Mouse (Mus musculus): ENCODE results near the gene Cuedc1. TPM values are rescaled to one million over a fixed set of nuclear protein-coding genes. Genes with fewer than 3 reads are reported as not detected.

Gene Cuedc1
- polyA plus RNA-seq, 1 experiment from 2014 or later = 16.8 TPM

DNA sequence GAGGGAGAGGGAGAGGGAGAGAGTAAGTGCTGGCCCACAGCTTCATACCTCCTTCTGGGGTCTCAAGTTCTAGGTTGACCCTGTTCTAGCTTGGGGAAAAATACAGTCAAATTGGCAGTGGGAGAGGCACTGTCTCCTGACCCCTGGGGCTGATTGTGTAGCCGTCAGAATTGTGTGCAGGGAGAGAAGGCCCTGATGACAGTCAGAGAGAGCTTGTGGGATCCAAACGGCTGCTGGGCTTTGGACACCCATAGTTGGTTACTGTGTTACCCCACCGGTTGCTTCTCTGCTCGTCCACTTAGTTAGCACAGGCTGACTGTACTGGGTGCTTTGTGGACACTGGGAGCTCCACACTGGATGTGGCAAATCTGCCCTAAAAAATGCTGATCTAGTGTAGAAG is 64.9 kb downstream of the Cuedc1 start:
- Histone ChIP-seq H3K9me3 (ENCODE audit: low read depth, low read length) (no peaks in the 10 kb centered on the region), H3K4me2 (no peak overlapping the region), H3K4me3 (ENCODE audit: low read depth, low read length) (no peak overlapping the region), H3K36me3 (ENCODE audit: insufficient read depth) (no peaks in the 10 kb centered on the region), H3K27me3 (ENCODE audit: insufficient read depth, low read length) (no peaks in the 10 kb centered on the region), H3K27ac (ENCODE audit: low read depth) (no peak overlapping the region), H3K4me1 (ENCODE audit: insufficient read depth) (peaks cover 37% of the 10 kb centered on the region), H3K9ac (no peak overlapping the region)
- no peak for TF ChIP-seq CTCF (IDR thresholded peaks at IDR 0.05; ENCODE audit: low read depth)
- ATAC-seq (ENCODE audit: insufficient read depth) (no peak), DNase-seq (no peak)
- 48% methylated on average over 4 of the region's 4 CpGs for WGBS

- Histone ChIP-seq H3K4me1 (ENCODE audit: insufficient read depth) (peaks cover 30% of the 10 kb centered on the region), H3K27ac (ENCODE audit: low read depth) (peak overlapping the region; percentile 80), H3K27me3 (ENCODE audit: insufficient read depth, low read length) (no peaks in the 10 kb centered on the region), H3K9ac (no peak overlapping the region; the same call in 1 of the 2 replicates), H3K4me2 (no peak overlapping the region), H3K36me3 (ENCODE audit: insufficient read depth) (no peaks in the 10 kb centered on the region), H3K4me3 (ENCODE audit: low read depth, low read length) (no peak overlapping the region), H3K9me3 (ENCODE audit: low read depth, low read length) (no peaks in the 10 kb centered on the region)
- ATAC-seq (ENCODE audit: insufficient read depth) (no peak), DNase-seq (no peak)
- 82% methylated on average over 7 of the region's 7 CpGs for WGBS
- no peak for TF ChIP-seq CTCF (IDR thresholded peaks at IDR 0.05; ENCODE audit: low read depth)
Measured at GRCm38 (mm10) chr11:88164213-88164723, 66.4 kb downstream of the Cuedc1 start.

- Histone ChIP-seq H3K4me1 (ENCODE audit: insufficient read depth) (peaks cover 28% of the 10 kb centered on the region), H3K9me3 (ENCODE audit: low read depth, low read length) (no peaks in the 10 kb centered on the region), H3K27me3 (ENCODE audit: insufficient read depth, low read length) (no peaks in the 10 kb centered on the region; the same call in 1 of the 2 replicates), H3K36me3 (ENCODE audit: insufficient read depth) (0 out of 2 replicates have a peak, but pooled peaks cover 3% of the 10 kb centered on the region), H3K4me3 (ENCODE audit: low read depth, low read length) (no peak overlapping the region), H3K27ac (ENCODE audit: low read depth) (peak overlapping the region; percentile 80), H3K4me2 (no peak overlapping the region), H3K9ac (no peak overlapping the region; the same call in 1 of the 2 replicates)
- no peak for ATAC-seq (ENCODE audit: insufficient read depth)
- peak; percentile 60 for DNase-seq
- 25% methylated on average over 15 of the region's 15 CpGs for WGBS
- no peak for TF ChIP-seq CTCF (IDR thresholded peaks at IDR 0.05; ENCODE audit: low read depth)
Measured at GRCm38 (mm10) chr11:88164801-88165377, 67.0 kb downstream of the Cuedc1 start.

- Histone ChIP-seq H3K4me3 (ENCODE audit: low read depth, low read length) (no peak overlapping the region), H3K27me3 (ENCODE audit: insufficient read depth, low read length) (no peaks in the 10 kb centered on the region; the same call in 1 of the 2 replicates), H3K9ac (0 out of 2 replicates have a peak overlapping the region, but pooled peaks have one; percentile 18), H3K4me2 (no peak overlapping the region), H3K9me3 (ENCODE audit: low read depth, low read length) (no peaks in the 10 kb centered on the region), H3K4me1 (ENCODE audit: insufficient read depth) (peaks cover 19% of the 10 kb centered on the region), H3K27ac (ENCODE audit: low read depth) (peak overlapping the region; percentile 80), H3K36me3 (ENCODE audit: insufficient read depth) (0 out of 2 replicates have a peak, but pooled peaks cover 5% of the 10 kb centered on the region)
- WGBS = 72% methylated on average over 10 of the region's 10 CpGs
- ATAC-seq (ENCODE audit: insufficient read depth) (no peak), DNase-seq (no peak)
- TF ChIP-seq CTCF (IDR thresholded peaks at IDR 0.05; ENCODE audit: low read depth) = no peak
Measured at GRCm38 (mm10) chr11:88165683-88166364, 68.0 kb downstream of the Cuedc1 start.

DNA sequence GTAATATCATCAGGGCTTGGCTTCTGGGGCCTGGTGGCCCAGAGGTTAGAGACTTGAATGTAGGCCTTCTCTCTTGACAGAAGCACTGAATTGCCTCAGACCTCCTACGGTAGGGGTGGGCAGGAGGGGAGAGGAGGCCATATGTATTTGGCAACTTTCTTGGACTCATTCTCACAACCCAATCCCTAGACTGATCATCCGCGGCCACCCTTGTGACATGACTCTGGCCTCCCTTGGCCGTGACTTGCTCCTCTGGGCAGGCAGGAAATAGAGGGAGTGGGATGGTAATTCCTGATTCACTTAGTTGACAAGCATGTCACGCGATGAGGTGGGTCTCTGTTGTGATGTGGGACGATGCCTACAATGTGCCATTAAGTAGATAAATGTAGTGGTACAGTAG is 68.6 kb downstream of the Cuedc1 start:
- H3K9me3 ChIP-seq (ENCODE audit: low read depth, low read length) = no peaks in the 10 kb centered on the region
- no peak overlapping the region for H3K4me3 ChIP-seq (ENCODE audit: low read depth, low read length)
- no peak overlapping the region for H3K4me2 ChIP-seq
- 82% methylated on average over 7 of the region's 7 CpGs for WGBS
- H3K27ac ChIP-seq (ENCODE audit: low read depth) = no peak overlapping the region
- DNase-seq (no peak), ATAC-seq (ENCODE audit: insufficient read depth) (no peak)
- no peak for TF ChIP-seq CTCF (IDR thresholded peaks at IDR 0.05; ENCODE audit: low read depth)
- H3K27me3 ChIP-seq (ENCODE audit: insufficient read depth, low read length) = no peaks in the 10 kb centered on the region; the same call in 1 of the 2 replicates
- peaks cover 14% of the 10 kb centered on the region for H3K4me1 ChIP-seq (ENCODE audit: insufficient read depth)
- H3K36me3 ChIP-seq (ENCODE audit: insufficient read depth) = 0 out of 2 replicates have a peak, but pooled peaks cover 5% of the 10 kb centered on the region
- H3K9ac ChIP-seq = no peak overlapping the region

DNA sequence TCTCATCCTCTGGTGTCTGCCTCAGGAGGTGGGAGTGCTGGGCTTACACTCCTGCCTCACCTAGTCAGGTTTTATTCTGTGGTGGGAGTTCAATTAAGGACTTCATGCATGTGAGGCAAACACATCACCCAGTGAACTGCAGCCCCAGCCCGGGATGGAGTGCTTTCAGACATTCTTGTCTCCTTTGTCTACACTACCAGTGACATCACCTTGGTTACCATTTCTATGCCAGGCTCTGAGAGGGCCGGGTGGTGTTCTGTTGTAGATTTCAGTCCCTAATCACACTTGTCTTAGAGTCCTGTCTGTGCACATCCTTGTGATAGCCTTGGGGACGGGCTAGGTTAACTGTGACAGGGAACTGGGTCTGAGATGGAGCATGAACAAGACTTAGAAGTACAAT is 70.8 kb downstream of the Cuedc1 start:
- Histone ChIP-seq H3K4me1 (ENCODE audit: insufficient read depth) (peaks cover 28% of the 10 kb centered on the region), H3K9me3 (ENCODE audit: low read depth, low read length) (no peaks in the 10 kb centered on the region), H3K27ac (ENCODE audit: low read depth) (no peak overlapping the region), H3K4me2 (no peak overlapping the region), H3K36me3 (ENCODE audit: insufficient read depth) (0 out of 2 replicates have a peak, but pooled peaks cover 5% of the 10 kb centered on the region), H3K27me3 (ENCODE audit: insufficient read depth, low read length) (no peaks in the 10 kb centered on the region; the same call in 1 of the 2 replicates), H3K4me3 (ENCODE audit: low read depth, low read length) (no peak overlapping the region), H3K9ac (no peak overlapping the region)
- no peak for DNase-seq
- ATAC-seq (ENCODE audit: insufficient read depth) = no peak
- 51% methylated on average over 3 of the region's 3 CpGs for WGBS
- TF ChIP-seq CTCF (IDR thresholded peaks at IDR 0.05; ENCODE audit: low read depth) = no peak

DNA sequence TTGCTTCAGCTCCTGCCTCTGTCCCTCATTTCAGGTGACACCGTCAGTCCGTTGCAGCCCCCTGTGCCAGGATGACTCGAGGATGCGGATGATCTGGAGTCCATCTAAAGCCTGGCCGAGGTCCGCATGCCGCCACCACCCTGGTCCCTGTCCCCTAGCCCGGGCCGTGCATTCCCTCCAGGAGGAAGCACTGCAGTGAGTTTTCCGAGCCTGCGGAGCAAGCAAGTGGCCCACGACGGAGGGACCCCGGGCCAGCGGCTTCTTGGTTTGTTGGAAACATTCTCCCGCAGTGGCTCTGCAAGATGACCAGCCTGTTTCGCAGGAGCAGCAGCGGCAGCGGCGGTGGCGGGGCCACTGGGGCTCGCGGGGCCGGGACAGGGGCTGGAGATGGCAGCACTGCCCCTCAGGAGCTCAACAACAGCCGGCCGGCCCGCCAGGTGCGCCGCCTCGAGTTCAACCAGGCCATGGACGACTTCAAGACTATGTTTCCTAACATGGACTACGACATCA is 71.7 kb downstream of the Cuedc1 start:
- H3K4me3 ChIP-seq (ENCODE audit: low read depth, low read length) = no peak overlapping the region
- H3K36me3 ChIP-seq (ENCODE audit: insufficient read depth) = 0 out of 2 replicates have a peak, but pooled peaks cover 5% of the 10 kb centered on the region
- no peak for DNase-seq
- H3K27ac ChIP-seq (ENCODE audit: low read depth) = no peak overlapping the region
- H3K4me2 ChIP-seq = 0 out of 2 replicates have a peak overlapping the region, but pooled peaks have one; percentile 12
- H3K4me1 ChIP-seq (ENCODE audit: insufficient read depth) = peaks cover 32% of the 10 kb centered on the region
- TF ChIP-seq CTCF (IDR thresholded peaks at IDR 0.05; ENCODE audit: low read depth) = no peak
- ATAC-seq (ENCODE audit: insufficient read depth) = no peak
- no peaks in the 10 kb centered on the region; the same call in 1 of the 2 replicates for H3K27me3 ChIP-seq (ENCODE audit: insufficient read depth, low read length)
- WGBS = 30% methylated on average over 32 of the region's 32 CpGs
- no peak overlapping the region for H3K9ac ChIP-seq
- H3K9me3 ChIP-seq (ENCODE audit: low read depth, low read length) = no peaks in the 10 kb centered on the region

Data from lung, embryonic 14.5 days (tissue).